Mouse (Mus musculus) c-Kit-positive CD71-positive TER-119-negative erythroid progenitor cells, embryonic 14.5 days (primary cell): ENCODE data around the gene C2.
"Not testable (repeated sequence)": the region's sequence is repeated elsewhere in the genome, so short reads cannot be mapped to it uniquely, and the experiment has no call there.

Experiments used
- DNase-seq: peaks from one replicate; pipeline ENCODE4 v3.0.0-alpha.2; 2013; ENCODE audit warnings: low read depth

Gene C2

GRCm38 (mm10) chr17:34830776-34831175, 67.3 kb downstream of the C2 start:
- not testable (repeated sequence) for DNase-seq

DNA sequence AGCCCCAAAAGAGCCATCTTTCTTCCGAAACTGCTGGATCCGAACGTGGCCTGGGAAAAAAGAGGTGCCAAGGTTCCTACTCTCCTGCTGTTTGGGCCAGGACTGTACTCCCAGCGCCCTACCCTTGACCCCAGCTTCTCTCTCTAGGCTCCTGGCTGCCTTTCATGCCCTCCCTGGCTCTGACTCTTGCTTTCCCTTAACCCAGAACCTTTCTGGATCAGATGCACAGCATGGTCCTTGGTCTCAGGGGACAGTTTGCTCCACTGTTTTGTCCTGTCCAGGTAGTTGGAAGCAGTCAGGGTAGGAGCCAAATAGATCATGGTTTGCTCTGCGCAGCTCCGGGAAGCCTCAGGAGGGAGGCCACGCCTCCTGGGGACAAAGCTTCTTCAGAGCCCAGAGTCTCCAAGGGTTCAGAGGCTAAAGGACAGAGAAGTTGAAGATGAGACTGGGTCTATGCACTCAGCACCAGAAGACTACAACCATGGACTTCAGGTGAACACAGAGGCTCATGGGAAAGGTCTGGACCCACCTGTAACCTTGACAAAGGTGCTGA, 83.2 kb downstream of the C2 start:
- no peak for DNase-seq

- DNase-seq: peak; percentile 20
These were observed 84.3 kb downstream of the C2 start for GRCm38 (mm10) chr17:34813747-34814146.
